22 mouse cellular contexts compared by ENCODE assay signal in the genomic region with DNA sequence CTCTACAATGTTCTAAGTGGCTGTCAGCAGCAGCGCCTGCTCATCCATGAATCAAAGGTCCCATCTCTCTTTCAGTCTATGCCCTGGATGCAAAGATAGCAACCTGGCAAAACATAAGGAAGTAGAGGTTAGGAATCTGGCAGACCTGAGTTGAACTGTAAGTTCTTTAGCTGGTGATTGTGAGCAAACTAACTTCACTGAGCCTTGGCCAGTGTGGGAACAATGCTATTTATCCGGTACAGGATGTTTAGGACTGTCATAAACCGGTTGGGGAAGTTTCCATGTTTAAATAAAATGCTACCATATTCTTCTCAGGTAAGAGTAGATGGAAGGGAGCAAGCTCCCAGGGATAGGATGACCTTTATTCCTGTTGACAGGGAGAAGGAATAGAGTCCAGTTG.
DNase-seq lines count a peak whose midpoint lies in the region; ATAC-seq and TF ChIP-seq lines count a peak whose summit lies in the region.
"Had no signal": no experiment of that assay in that cellular context is flagged by ENCODE, and none has a peak within 500 bp of the region (broad histone marks: within the 10 kb centered on the region; RNA-seq: fewer than 3 reads in every experiment).

No protein-coding gene starts in this region.

- no peak for TF ChIP-seq RAD21 in MEL (IDR thresholded peaks at IDR 0.05; ENCODE audit: low read depth, low read length)

- TF ChIP-seq CTCF in liver, postnatal 0 days (IDR thresholded peaks at IDR 0.05; ENCODE audit: low read depth): no peak
- TF ChIP-seq CTCF in MEL (IDR thresholded peaks at IDR 0.05 in 2 of 3, conservative IDR thresholded peaks at IDR 0.05 in 1 of 3; ENCODE audit: control insufficient read depth in 1 of 3, insufficient read depth in 1 of 3, low read depth in 2 of 3, low read length in 3 of 3, poor library complexity in 1 of 3, severe bottlenecking in 1 of 3): no peak

- peak overlapping the region; percentile 20 for H3K4me2 ChIP-seq in liver, embryonic 13.5 days
- no peak overlapping the region for H3K4me2 ChIP-seq in liver, postnatal 0 days (ENCODE audit: low read depth, low read length)
- H3K4me2 ChIP-seq: embryonic facial prominence, embryonic 12.5 days; forebrain, embryonic 13.5 days; forebrain, embryonic 15.5 days had no signal

- 84% methylated on average over 3 of the region's 3 CpGs for WGBS in liver, embryonic 13.5 days (ENCODE audit: insufficient replicate concordance)
- 88% methylated on average over 3 of the region's 3 CpGs for WGBS in liver, postnatal 0 days (ENCODE audit: insufficient replicate concordance)

- H3K36me3 ChIP-seq in liver, embryonic 13.5 days: peaks cover 10% of the 10 kb centered on the region; the same call in 1 of the 2 replicates
- H3K36me3 ChIP-seq in liver, postnatal 0 days (replicated peaks; ENCODE audit: insufficient read depth, low read length): no peaks in the 10 kb centered on the region
- H3K36me3 ChIP-seq in MEL (ENCODE audit: control insufficient read depth in 1 of 2, insufficient read depth in 2 of 2, low read length in 2 of 2): peaks cover 32 to 48% of the 10 kb centered on the region in 2 experiments
- H3K36me3 ChIP-seq: embryonic facial prominence, embryonic 10.5 days; embryonic facial prominence, embryonic 12.5 days; forebrain, embryonic 15.5 days had no signal

- no peak overlapping the region for H3K4me3 ChIP-seq in liver, embryonic 13.5 days (replicated peaks)
- no peak overlapping the region for H3K4me3 ChIP-seq in liver, postnatal 0 days (ENCODE audit: low read depth, low read length)
- no peak overlapping the region for H3K4me3 ChIP-seq in MEL (ENCODE audit: control insufficient read depth in 1 of 2, insufficient read depth in 1 of 2, low read depth in 2 of 2, low read length in 2 of 2)
- H3K4me3 ChIP-seq: embryonic facial prominence, embryonic 10.5 days; embryonic facial prominence, embryonic 12.5 days; forebrain, embryonic 13.5 days; forebrain, embryonic 15.5 days had no signal

- H3K27me3 ChIP-seq in liver, embryonic 13.5 days: no peaks in the 10 kb centered on the region
- no peaks in the 10 kb centered on the region for H3K27me3 ChIP-seq in liver, postnatal 0 days (ENCODE audit: insufficient read depth, low read length)
- no peaks in the 10 kb centered on the region for H3K27me3 ChIP-seq in MEL (ENCODE audit: control insufficient read depth in 1 of 2, insufficient read depth in 2 of 2, low read length in 2 of 2)
- H3K27me3 ChIP-seq: CH12.LX; embryonic facial prominence, embryonic 12.5 days; forebrain, embryonic 13.5 days; forebrain, embryonic 15.5 days had no signal

- peaks cover 51% of the 10 kb centered on the region for H3K4me1 ChIP-seq in liver, embryonic 13.5 days (replicated peaks)
- H3K4me1 ChIP-seq in liver, postnatal 0 days (ENCODE audit: insufficient read depth): peaks cover 18% of the 10 kb centered on the region
- H3K4me1 ChIP-seq in MEL (ENCODE audit: control insufficient read depth in 1 of 2, insufficient read depth in 2 of 2, low read length in 2 of 2): peaks cover 9 to 12% of the 10 kb centered on the region in 2 experiments
- H3K4me1 ChIP-seq: embryonic facial prominence, embryonic 10.5 days; embryonic facial prominence, embryonic 12.5 days; forebrain, embryonic 13.5 days; forebrain, embryonic 15.5 days had no signal

- intact Hi-C loops in heart, postnatal 10 days (cut with DNase I): no loop called here

- H3K27ac ChIP-seq in liver, embryonic 13.5 days: peak overlapping the region; percentile 65
- H3K27ac ChIP-seq in liver, postnatal 0 days (ENCODE audit: low read depth): no peak overlapping the region
- no peak overlapping the region for H3K27ac ChIP-seq in MEL (ENCODE audit: control insufficient read depth, low read depth, low read length)
- H3K27ac ChIP-seq: embryonic facial prominence, embryonic 10.5 days; embryonic facial prominence, embryonic 12.5 days; forebrain, embryonic 13.5 days; forebrain, embryonic 15.5 days had no signal

- no peak for TF ChIP-seq POLR2A in MEL (IDR thresholded peaks at IDR 0.05; ENCODE audit: control insufficient read depth in 1 of 2, insufficient read depth in 1 of 2, low read depth in 1 of 2, low read length in 2 of 2, poor library complexity in 1 of 2)

- peak overlapping the region; percentile 35; the same call in 1 of the 2 replicates for H3K9ac ChIP-seq in liver, embryonic 13.5 days
- H3K9ac ChIP-seq in liver, postnatal 0 days (replicated peaks): no peak overlapping the region
- H3K9ac ChIP-seq in MEL (ENCODE audit: control insufficient read depth, low read depth, low read length, poor library complexity, severe bottlenecking): no peak overlapping the region
- H3K9ac ChIP-seq: embryonic facial prominence, embryonic 12.5 days; forebrain, embryonic 13.5 days; forebrain, embryonic 15.5 days; forebrain, postnatal 0 days had no signal

- peak; percentile 53 for DNase-seq in heart, adult 11 months
- DNase-seq in heart, postnatal 10 days: no peak
- no peak for DNase-seq in liver, embryonic 13.5 days
- no peak for DNase-seq in liver, postnatal 0 days
- no peak for DNase-seq in MEL (ENCODE audit: low read depth, low spot score)
- DNase-seq: adrenal gland, adult 2 months; adrenal gland, postnatal 10 days; adrenal gland, postnatal 25 days; B cell, adult 2 months; cerebellum, adult 11 months; cerebellum, adult 18-20 months; cerebellum, adult 9-10 months; cerebellum, postnatal 10 days; cerebellum, postnatal 25 days; forebrain, postnatal 0 days had no signal

- peaks cover 18% of the 10 kb centered on the region for H3K79me2 ChIP-seq in MEL (ENCODE audit: control insufficient read depth, insufficient read depth, low read length, poor library complexity)

- no peaks in the 10 kb centered on the region for H3K9me3 ChIP-seq in liver, embryonic 13.5 days (replicated peaks)
- H3K9me3 ChIP-seq in liver, postnatal 0 days (ENCODE audit: low read length): no peaks in the 10 kb centered on the region
- H3K9me3 ChIP-seq in MEL (replicated peaks; ENCODE audit: insufficient read depth, low read length): no peaks in the 10 kb centered on the region
- H3K9me3 ChIP-seq: embryonic facial prominence, embryonic 10.5 days; embryonic facial prominence, embryonic 12.5 days; forebrain, embryonic 13.5 days; forebrain, embryonic 15.5 days; G1E had no signal

- no peak for TF ChIP-seq EP300 in liver, postnatal 0 days (IDR thresholded peaks at IDR 0.05; ENCODE audit: low read depth)
- no peak for TF ChIP-seq EP300 in MEL (IDR thresholded peaks at IDR 0.05; ENCODE audit: low read depth in 1 of 2, low read length in 2 of 2)

- ATAC-seq in liver, embryonic 13.5 days (ENCODE audit: low read depth): no peak
- ATAC-seq in liver, postnatal 0 days: no peak
- ATAC-seq: CD4-positive, CD25-positive, alpha-beta regulatory T cell, adult 4 months; forebrain, embryonic 13.5 days; forebrain, embryonic 15.5 days; forebrain, postnatal 0 days had no signal

TF ChIP-seq in MEL, 35 proteins besides CTCF, POLR2A, EP300 and RAD21:
- TF ChIP-seq USF2 (IDR thresholded peaks at IDR 0.05; ENCODE audit: borderline replicate concordance in 1 of 2, insufficient read depth in 1 of 2, low read depth in 1 of 2, low read length in 2 of 2): no peak
- no peak for TF ChIP-seq JUND (IDR thresholded peaks at IDR 0.05; ENCODE audit: low read depth, low read length)
- TF ChIP-seq USF1 (IDR thresholded peaks at IDR 0.05; ENCODE audit: low read depth, low read length): no peak
- TF ChIP-seq ELF1 (IDR thresholded peaks at IDR 0.05; ENCODE audit: low read depth, low read length): no peak
- TF ChIP-seq RCOR1 (IDR thresholded peaks at IDR 0.05; ENCODE audit: low read depth, low read length): no peak
- TF ChIP-seq POLR2AphosphoS2 (IDR thresholded peaks at IDR 0.05; ENCODE audit: low read length): peak; percentile 61; the same call in 1 of the 2 replicates
